Comparison of ENCODE assay signal across 28 mouse cellular contexts in genomic region chr15:25303379-25303778, GRCm38 (mm10).
DNase-seq lines count a peak whose midpoint lies in the region; ATAC-seq and TF ChIP-seq lines count a peak whose summit lies in the region.
"Had no signal": no experiment of that assay in that cellular context is flagged by ENCODE, and none has a peak within 500 bp of the region (broad histone marks: within the 10 kb centered on the region; RNA-seq: fewer than 3 reads in every experiment).

No protein-coding gene starts in this region.

- ATAC-seq in common myeloid progenitor, adult 5-6 weeks (replicated peaks; ENCODE audit: low read depth, poor library complexity, severe bottlenecking) = peak; percentile 37; the same call in 1 of the 2 replicates
- ATAC-seq in hindbrain, embryonic 12.5 days (ENCODE audit: low FRiP score) = no peak
- ATAC-seq in liver, embryonic 12.5 days = no peak
- ATAC-seq: intestine, postnatal 0 days; midbrain, embryonic 13.5 days had no signal

- H3K4me2 ChIP-seq in CH12.LX (ENCODE audit: insufficient read depth, low read depth, poor library complexity, severe bottlenecking) (no peak overlapping the region), myocyte (ENCODE audit: low read depth) (peak overlapping the region; percentile 83)
- no peak overlapping the region for H3K4me2 ChIP-seq in hindbrain, embryonic 12.5 days (replicated peaks)
- H3K4me2 ChIP-seq in liver, embryonic 12.5 days = no peak overlapping the region
- H3K4me2 ChIP-seq: embryonic facial prominence, embryonic 15.5 days; forebrain, embryonic 13.5 days; heart, embryonic 15.5 days; hindbrain, embryonic 14.5 days; limb, embryonic 15.5 days; liver, embryonic 15.5 days; lung, embryonic 15.5 days; midbrain, embryonic 13.5 days; stomach, embryonic 15.5 days had no signal

- H3K9ac ChIP-seq in CH12.LX (ENCODE audit: insufficient read depth, low read depth) = no peak overlapping the region
- H3K9ac ChIP-seq in hindbrain, embryonic 12.5 days = no peak overlapping the region
- no peak overlapping the region for H3K9ac ChIP-seq in liver, embryonic 12.5 days
- H3K9ac ChIP-seq: embryonic facial prominence, embryonic 15.5 days; forebrain, embryonic 13.5 days; heart, embryonic 15.5 days; hindbrain, embryonic 14.5 days; limb, embryonic 15.5 days; liver, embryonic 15.5 days; lung, embryonic 15.5 days; midbrain, embryonic 13.5 days; stomach, embryonic 15.5 days had no signal

- H3K27ac ChIP-seq in CH12.LX (ENCODE audit: insufficient read depth, low read depth) = no peak overlapping the region
- no peak overlapping the region for H3K27ac ChIP-seq in hindbrain, embryonic 12.5 days
- H3K27ac ChIP-seq in liver, embryonic 12.5 days = no peak overlapping the region
- H3K27ac ChIP-seq: embryonic facial prominence, embryonic 10.5 days; embryonic facial prominence, embryonic 15.5 days; forebrain, embryonic 13.5 days; heart, embryonic 10.5 days; heart, embryonic 15.5 days; hindbrain, embryonic 14.5 days; layer of hippocampus, adult 2 months; left cerebral cortex, adult 2 months; limb, embryonic 10.5 days; limb, embryonic 15.5 days; liver, embryonic 15.5 days; lung, embryonic 15.5 days; midbrain, embryonic 13.5 days; stomach, embryonic 15.5 days had no signal

- H3K4me1 ChIP-seq in CH12.LX (ENCODE audit: control insufficient read depth in 1 of 2, insufficient read depth in 2 of 2) = peaks cover 0 to 30% of the 10 kb centered on the region in 2 experiments; a peak in 2 of 4 replicates
- no peaks in the 10 kb centered on the region for H3K4me1 ChIP-seq in hindbrain, embryonic 12.5 days
- H3K4me1 ChIP-seq in liver, embryonic 12.5 days = peaks cover 6% of the 10 kb centered on the region; the same call in 1 of the 2 replicates
- H3K4me1 ChIP-seq: embryonic facial prominence, embryonic 10.5 days; embryonic facial prominence, embryonic 15.5 days; heart, embryonic 15.5 days; limb, embryonic 10.5 days; limb, embryonic 15.5 days; liver, embryonic 15.5 days; lung, embryonic 15.5 days; stomach, embryonic 15.5 days had no signal

- TF ChIP-seq EP300 in CH12.LX (IDR thresholded peaks at IDR 0.05; ENCODE audit: low read length) = no peak

- H3K4me3 ChIP-seq in CH12.LX (replicated peaks in 1 of 3; ENCODE audit: low read depth in 2 of 3, low read length in 2 of 3, poor library complexity in 1 of 3) = no peak overlapping the region
- no peak overlapping the region for H3K4me3 ChIP-seq in myocyte
- no peak overlapping the region for H3K4me3 ChIP-seq in hindbrain, embryonic 12.5 days
- no peak overlapping the region for H3K4me3 ChIP-seq in liver, embryonic 12.5 days
- H3K4me3 ChIP-seq: embryonic facial prominence, embryonic 10.5 days; embryonic facial prominence, embryonic 15.5 days; forebrain, embryonic 13.5 days; heart, embryonic 10.5 days; heart, embryonic 15.5 days; layer of hippocampus, adult 2 months; left cerebral cortex, adult 2 months; limb, embryonic 10.5 days; limb, embryonic 15.5 days; liver, embryonic 15.5 days; lung, embryonic 15.5 days; midbrain, embryonic 13.5 days; stomach, embryonic 15.5 days had no signal

- peak; percentile 61 for DNase-seq in CH12.LX (ENCODE audit: extremely low read depth)
- peak; percentile 62 for DNase-seq in thymus, postnatal 14 days
- no peak for DNase-seq in left cerebral cortex, adult 8-10 months (ENCODE audit: low spot score in 2 of 2)
- DNase-seq in kidney, postnatal 25 days = no peak
- DNase-seq: cerebellum, adult 18-20 months; gastrocnemius, postnatal 10 days; kidney, postnatal 14 days; right cerebral cortex, postnatal 25 days had no signal

- H3ac ChIP-seq in myocyte (ENCODE audit: control insufficient read depth, insufficient read length) = no peak overlapping the region

- dilution Hi-C loops in CH12.LX (cut with MboI; ENCODE audit: extremely low pct_ligation_motif_present, extremely low pct_unique_long_range_greater_than_20kb, low sequenced_read_pairs) = no loop called here

- no peaks in the 10 kb centered on the region for H3K9me3 ChIP-seq in CH12.LX (replicated peaks; ENCODE audit: low read length)
- H3K9me3 ChIP-seq in hindbrain, embryonic 12.5 days (replicated peaks) = no peaks in the 10 kb centered on the region
- no peaks in the 10 kb centered on the region for H3K9me3 ChIP-seq in liver, embryonic 12.5 days (replicated peaks)
- H3K9me3 ChIP-seq: embryonic facial prominence, embryonic 10.5 days; embryonic facial prominence, embryonic 15.5 days; forebrain, embryonic 13.5 days; heart, embryonic 10.5 days; heart, embryonic 15.5 days; limb, embryonic 10.5 days; limb, embryonic 15.5 days; liver, embryonic 15.5 days; lung, embryonic 15.5 days; megakaryocyte, embryonic 14.5 days; midbrain, embryonic 13.5 days; stomach, embryonic 15.5 days had no signal

- in situ Hi-C loops in CH12.LX (cut with MboI; ENCODE audit: low pct_ligation_motif_present, low pct_unique_long_range_greater_than_20kb, low sequenced_read_pairs) = no loop called here

- no peaks in the 10 kb centered on the region for H3K36me3 ChIP-seq in CH12.LX (replicated peaks in 1 of 2; ENCODE audit: control insufficient read depth in 1 of 2, insufficient read depth in 1 of 2, low read length in 1 of 2)
- H3K36me3 ChIP-seq in myocyte (ENCODE audit: control insufficient read depth, insufficient read depth) = no peaks in the 10 kb centered on the region
- no peaks in the 10 kb centered on the region for H3K36me3 ChIP-seq in hindbrain, embryonic 12.5 days
- H3K36me3 ChIP-seq in liver, embryonic 12.5 days = no peaks in the 10 kb centered on the region
- H3K36me3 ChIP-seq: embryonic facial prominence, embryonic 10.5 days; embryonic facial prominence, embryonic 15.5 days; heart, embryonic 10.5 days; heart, embryonic 15.5 days; limb, embryonic 10.5 days; limb, embryonic 15.5 days; liver, embryonic 15.5 days; lung, embryonic 15.5 days; midbrain, embryonic 13.5 days; stomach, embryonic 15.5 days had no signal

- WGBS in hindbrain, embryonic 12.5 days = 80% methylated on average over 3 of the region's 3 CpGs
- WGBS in liver, embryonic 12.5 days (ENCODE audit: insufficient replicate concordance) = 38% methylated on average over 3 of the region's 3 CpGs

- TF ChIP-seq RAD21 in CH12.LX (IDR thresholded peaks at IDR 0.05; ENCODE audit: low read depth, low read length) = no peak

- H3K27me3 ChIP-seq in CH12.LX (replicated peaks) = no peaks in the 10 kb centered on the region
- no peaks in the 10 kb centered on the region for H3K27me3 ChIP-seq in myocyte (ENCODE audit: control insufficient read depth, insufficient read depth, insufficient read length)
- no peaks in the 10 kb centered on the region for H3K27me3 ChIP-seq in hindbrain, embryonic 12.5 days
- H3K27me3 ChIP-seq in liver, embryonic 12.5 days (replicated peaks) = no peaks in the 10 kb centered on the region
- H3K27me3 ChIP-seq: embryonic facial prominence, embryonic 15.5 days; forebrain, embryonic 13.5 days; heart, embryonic 15.5 days; limb, embryonic 15.5 days; liver, embryonic 15.5 days; lung, embryonic 15.5 days; megakaryocyte, embryonic 14.5 days; midbrain, embryonic 13.5 days; stomach, embryonic 15.5 days had no signal

- TF ChIP-seq CTCF in CH12.LX (conservative IDR thresholded peaks at IDR 0.05 in 1 of 2, IDR thresholded peaks at IDR 0.05 in 1 of 2; ENCODE audit: low read depth in 2 of 2, low read length in 2 of 2) = no peak

- H3K79me2 ChIP-seq in CH12.LX (replicated peaks; ENCODE audit: control insufficient read depth, extremely low read depth, insufficient read depth, poor library complexity, severe bottlenecking) = no peaks in the 10 kb centered on the region
- H3K79me2 ChIP-seq in myocyte (ENCODE audit: control insufficient read depth, insufficient read depth) = no peaks in the 10 kb centered on the region

- no peak for TF ChIP-seq POLR2A in CH12.LX (IDR thresholded peaks at IDR 0.05; ENCODE audit: low read depth, low read length)
- TF ChIP-seq POLR2A in myocyte (IDR thresholded peaks at IDR 0.05; ENCODE audit: insufficient read length, low read depth) = no peak

TF ChIP-seq in CH12.LX, 34 proteins besides CTCF, POLR2A, EP300 and RAD21:
- TF ChIP-seq TCF12 (IDR thresholded peaks at IDR 0.05; ENCODE audit: low read depth, low read length) = peak; percentile 73; the same call in 1 of the 2 replicates
- TF ChIP-seq HCFC1 (IDR thresholded peaks at IDR 0.05; ENCODE audit: low read depth, low read length) = no peak
- TF ChIP-seq ETS1 (conservative IDR thresholded peaks at IDR 0.05; ENCODE audit: low read depth, low read length) = peak; percentile 67
TF ChIP-seq in CH12.LX: peak in this region for 2.

TF ChIP-seq in myocyte, 11 proteins besides CTCF, POLR2A, EP300 and RAD21:
- TF ChIP-seq POLR2AphosphoS2 (IDR thresholded peaks at IDR 0.05; ENCODE audit: insufficient read length, low read depth) (no peak), MAX (IDR thresholded peaks at IDR 0.05; ENCODE audit: low read depth) (no peak), USF1 (IDR thresholded peaks at IDR 0.05; ENCODE audit: low read depth) (no peak), CEBPB (IDR thresholded peaks at IDR 0.05; ENCODE audit: insufficient read depth, poor library complexity, severe bottlenecking) (no peak), SRF (IDR thresholded peaks at IDR 0.05; ENCODE audit: control insufficient read depth, insufficient read length, low read depth) (no peak), TCF12 (IDR thresholded peaks at IDR 0.05; ENCODE audit: insufficient read depth, poor library complexity, severe bottlenecking) (no peak), E2F4 (IDR thresholded peaks at IDR 0.05; ENCODE audit: insufficient read depth) (no peak), MYOD1 (IDR thresholded peaks at IDR 0.05; ENCODE audit: control insufficient read depth in 1 of 3, insufficient read length in 2 of 3, low read depth in 2 of 3) (no peak), REST (IDR thresholded peaks at IDR 0.05; ENCODE audit: insufficient read depth, insufficient read length) (no peak), TCF3 (IDR thresholded peaks at IDR 0.05; ENCODE audit: insufficient read length, low read depth) (no peak), MYOG (IDR thresholded peaks at IDR 0.05; ENCODE audit: control insufficient read depth in 1 of 3, insufficient read depth in 1 of 3, insufficient read length in 2 of 3, low read depth in 2 of 3) (no peak)
TF ChIP-seq in myocyte: peak in this region for 0.

Comparison
In these comparisons a context has a peak if more than half of its experiments do, and no peak if none do; other contexts are left out.
1. DNase-seq: peak in CH12.LX (single experiment) and thymus, postnatal 14 days (single experiment); none in left cerebral cortex, adult 8-10 months (0 of 2) and kidney, postnatal 25 days (0 of 2).